Mouse (Mus musculus) spleen, adult 2 months (tissue): ENCODE measurements at regions not wholly inside any gene's neighbourhood (a gene's known extent, or its start where the extent isn't known, plus 50 kb on each side); places are given as distances from the start of the nearest gene placed in this dataset.

Experiments used
- DNase-seq, 2 experiments: peaks; one replicate each; pipeline versions ENCODE4 v3.0.0 to v3.0.0-alpha.2; 2012 to 2021; ENCODE audit warnings: low spot score in 2 of 2, low read depth in 1 of 2
- H3K27ac ChIP-seq: fragments of 200-500 bp; 2 replicates; pipeline ENCODE4 v1.5.1; 2012; ENCODE audit warnings: low read length, inconsistent platforms; ENCODE audit not compliant: insufficient read depth
- H3K27me3 ChIP-seq: fragments of 200-500 bp; 2 replicates; pipeline ENCODE4 v1.6.1; 2012; ENCODE audit warnings: mild to moderate bottlenecking, moderate library complexity, low read length, inconsistent platforms; ENCODE audit not compliant: control insufficient read depth, insufficient read depth
- H3K36me3 ChIP-seq: fragments of 200-500 bp; 2 replicates; pipeline ENCODE4 v1.6.1; 2012; ENCODE audit warnings: mild to moderate bottlenecking, low read length, inconsistent platforms; ENCODE audit not compliant: control insufficient read depth, insufficient read depth
- H3K4me1 ChIP-seq: fragments of 200-500 bp; 2 replicates; pipeline ENCODE4 v1.6.1; 2011; ENCODE audit warnings: inconsistent platforms; ENCODE audit not compliant: control insufficient read depth, insufficient read depth, insufficient read length
- H3K4me3 ChIP-seq: fragments of 200-500 bp; 2 replicates; pipeline ENCODE4 v1.5.1; 2011; ENCODE audit warnings: mild to moderate bottlenecking, inconsistent platforms; ENCODE audit not compliant: insufficient read depth, insufficient read length; ENCODE audit errors: extremely low read depth
- CTCF ChIP-seq: fragments of 200-500 bp; IDR thresholded peaks from 2 replicates; pipeline ENCODE4 v1.5.1; 2011; ENCODE audit warnings: mild to moderate bottlenecking, inconsistent platforms; ENCODE audit not compliant: insufficient read depth, insufficient read length, insufficient replicate concordance; ENCODE audit errors: extremely low read depth
- POLR2A ChIP-seq: fragments of 200-500 bp; IDR thresholded peaks from 2 replicates; pipeline ENCODE4 v1.6.1; 2011; ENCODE audit warnings: low read depth, low read length, inconsistent platforms
- WGBS: fragments of 180-500 bp; shearing (Covaris S2); methylation state at CpG from one replicate; pipeline ENCODE4 v1.1.7; 2018; 5-methylcytosine and 5-hydroxymethylcytosine counted together

GRCm38 (mm10) chr1:77708202-77709020, 193.5 kb upstream of the Epha4 start:
- Histone ChIP-seq H3K4me3 (no peak overlapping the region), H3K36me3 (no peaks in the 10 kb centered on the region), H3K27me3 (no peaks in the 10 kb centered on the region), H3K4me1 (no peaks in the 10 kb centered on the region), H3K27ac (no peak overlapping the region)
- DNase-seq, result no peak
- no peak for TF ChIP-seq POLR2A
- TF ChIP-seq CTCF, result no peak
- WGBS, result 74% methylated on average over 14 of the region's 14 CpGs

- Histone ChIP-seq H3K27ac (no peak overlapping the region), H3K4me3 (no peak overlapping the region), H3K4me1 (no peaks in the 10 kb centered on the region), H3K27me3 (no peaks in the 10 kb centered on the region), H3K36me3 (no peaks in the 10 kb centered on the region)
- WGBS, result 73% methylated on average over 3 of the region's 3 CpGs
- no peak for TF ChIP-seq CTCF
- no peak for TF ChIP-seq POLR2A
- DNase-seq, result no peak
These were observed 180.5 kb upstream of the Epha4 start for GRCm38 (mm10) chr1:77695228-77696018.

GRCm38 (mm10) chr1:77663345-77663744, 148.5 kb upstream of the Epha4 start:
- TF ChIP-seq POLR2A, result no peak
- TF ChIP-seq CTCF, result no peak
- no peak for DNase-seq
- WGBS, result 81% methylated on average over 7 of the region's 7 CpGs

GRCm38 (mm10) chr1:77660436-77660835, 145.5 kb upstream of the Epha4 start:
- H3K27me3 ChIP-seq, result no peaks in the 10 kb centered on the region

More at GRCm38 (mm10) chr1:77663345-77663744, 148.5 kb upstream of the Epha4 start:
- Histone ChIP-seq H3K36me3 (no peaks in the 10 kb centered on the region), H3K27ac (no peak overlapping the region), H3K27me3 (no peaks in the 10 kb centered on the region), H3K4me1 (no peaks in the 10 kb centered on the region), H3K4me3 (no peak overlapping the region)

GRCm38 (mm10) chr1:77637025-77637424, 122.1 kb upstream of the Epha4 start:
- Histone ChIP-seq H3K27ac (no peak overlapping the region), H3K36me3 (no peaks in the 10 kb centered on the region), H3K27me3 (no peaks in the 10 kb centered on the region), H3K4me1 (no peaks in the 10 kb centered on the region), H3K4me3 (no peak overlapping the region)
- WGBS, result 90% methylated on average over 3 of the region's 3 CpGs
- DNase-seq, result no peak
- TF ChIP-seq CTCF (no peak), POLR2A (no peak)

More at GRCm38 (mm10) chr1:77660436-77660835, 145.5 kb upstream of the Epha4 start:
- Histone ChIP-seq H3K4me1 (no peaks in the 10 kb centered on the region), H3K27ac (no peak overlapping the region), H3K36me3 (no peaks in the 10 kb centered on the region), H3K4me3 (no peak overlapping the region)
- DNase-seq, result no peak
- TF ChIP-seq CTCF, result no peak
- no peak for TF ChIP-seq POLR2A

- no peak overlapping the region for H3K4me3 ChIP-seq
- TF ChIP-seq POLR2A, result no peak
- no peak for TF ChIP-seq CTCF
- H3K27ac ChIP-seq, result no peak overlapping the region
- no peaks in the 10 kb centered on the region for H3K27me3 ChIP-seq
- no peak for DNase-seq
- 63% methylated on average over 9 of the region's 9 CpGs for WGBS
- H3K36me3 ChIP-seq, result no peaks in the 10 kb centered on the region
- H3K4me1 ChIP-seq, result no peaks in the 10 kb centered on the region
These were observed 114.8 kb upstream of the Epha4 start for GRCm38 (mm10) chr1:77629496-77630281.
